Mouse (Mus musculus) limb, embryonic 12.5 days (tissue): Measurements from ENCODE around the gene Tmem199. TPM values are rescaled to one million over a fixed set of nuclear protein-coding genes. Genes with fewer than 3 reads are reported as not detected.

ENCODE experiments used
- ATAC-seq: fragments of 200-750 bp; cut with Nextera tagmentation; 2 replicates; pipeline ENCODE4 v1.8.0; 2017; ENCODE audit warnings: low read depth, moderate TSS enrichment; ENCODE audit not compliant: insufficient number of reproducible peaks, insufficient read depth, low FRiP score, low TSS enrichment
- H3K27ac ChIP-seq: fragments of 300-500 bp; sonication (generic); 2 replicates; pipeline ENCODE4 v1.5.1; 2016; ENCODE audit warnings: mild to moderate bottlenecking, moderate library complexity
- H3K27me3 ChIP-seq: fragments of 300-500 bp; sonication (generic); 2 replicates; pipeline ENCODE4 v1.6.1; 2016; ENCODE audit warnings: mild to moderate bottlenecking, moderate library complexity
- H3K36me3 ChIP-seq: fragments of 300-500 bp; sonication (generic); 2 replicates; pipeline ENCODE4 v1.6.1; 2016; ENCODE audit warnings: mild to moderate bottlenecking, moderate library complexity
- H3K4me1 ChIP-seq: fragments of 300-500 bp; sonication (generic); replicated peaks from 2 replicates; pipeline ENCODE4 v1.6.1; 2016
- H3K4me2 ChIP-seq: fragments of 300-500 bp; sonication (generic); 2 replicates; pipeline ENCODE4 v1.6.1; 2016; ENCODE audit warnings: mild to moderate bottlenecking, moderate library complexity
- H3K4me3 ChIP-seq: fragments of 300-500 bp; sonication (generic); replicated peaks from 2 replicates; pipeline ENCODE4 v1.5.1; 2016; ENCODE audit warnings: mild to moderate bottlenecking
- H3K9ac ChIP-seq: fragments of 300-500 bp; sonication (generic); replicated peaks from 2 replicates; pipeline ENCODE4 v1.6.1; 2016; ENCODE audit warnings: mild to moderate bottlenecking, moderate library complexity
- H3K9me3 ChIP-seq: fragments of 300-500 bp; sonication (generic); 2 replicates; pipeline ENCODE4 v1.6.1; 2016; ENCODE audit warnings: mild to moderate bottlenecking, moderate library complexity
- WGBS: fragments of 180-500 bp; shearing (Covaris S2); methylation state at CpG from one replicate; pipeline ENCODE4 v1.1.7; 2016; 5-methylcytosine and 5-hydroxymethylcytosine counted together
- polyA plus RNA-seq: library from polyadenylated mRNA; unstranded; fragments of >200 nt; fragmentation: Nextera tagmentation; extraction: Ambion mirVana; gene quantifications from 2 replicates; pipeline ENCODE4 v1.2.1, GENCODE M21; 2016

The Tmem199 gene
- polyA plus RNA-seq, 1 experiment from 2014 or later: 56.1 TPM

- no peak overlapping the region for H3K4me3 ChIP-seq
- 91% methylated on average over 10 of the region's 10 CpGs for WGBS
- peaks cover 4% of the 10 kb centered on the region for H3K4me1 ChIP-seq
- ATAC-seq: no peak
- H3K9ac ChIP-seq: no peak overlapping the region
- peaks cover 13% of the 10 kb centered on the region; the same call in 1 of the 2 replicates for H3K36me3 ChIP-seq
- H3K27ac ChIP-seq: no peak overlapping the region
- no peak overlapping the region for H3K4me2 ChIP-seq
- no peaks in the 10 kb centered on the region for H3K9me3 ChIP-seq
- H3K27me3 ChIP-seq: no peaks in the 10 kb centered on the region
Measured at GRCm38 (mm10) chr11:78471326-78472103, 40.5 kb downstream of the Tmem199 start.

- no peak overlapping the region for H3K4me3 ChIP-seq
- no peaks in the 10 kb centered on the region for H3K27me3 ChIP-seq
- H3K9ac ChIP-seq: no peak overlapping the region
- peaks cover 27% of the 10 kb centered on the region for H3K4me1 ChIP-seq
- WGBS: 42% methylated on average over 3 of the region's 3 CpGs
- no peak overlapping the region for H3K27ac ChIP-seq
- ATAC-seq: no peak
- H3K4me2 ChIP-seq: no peak overlapping the region
- peaks cover 13% of the 10 kb centered on the region; the same call in 1 of the 2 replicates for H3K36me3 ChIP-seq
- H3K9me3 ChIP-seq: no peaks in the 10 kb centered on the region
Measured at GRCm38 (mm10) chr11:78467932-78468331, 44.0 kb downstream of the Tmem199 start.

GRCm38 (mm10) chr11:78467515-78467914, 44.5 kb downstream of the Tmem199 start:
- Histone ChIP-seq H3K36me3 (peaks cover 13% of the 10 kb centered on the region; the same call in 1 of the 2 replicates), H3K4me2 (no peak overlapping the region), H3K4me1 (peaks cover 27% of the 10 kb centered on the region), H3K9me3 (no peaks in the 10 kb centered on the region), H3K4me3 (no peak overlapping the region), H3K27ac (no peak overlapping the region), H3K27me3 (no peaks in the 10 kb centered on the region), H3K9ac (no peak overlapping the region)
- no peak for ATAC-seq
- WGBS: 83% methylated on average over 7 of the region's 7 CpGs

- Histone ChIP-seq H3K9ac (peak overlapping the region; percentile 75), H3K4me1 (peaks cover 27% of the 10 kb centered on the region), H3K4me2 (peak overlapping the region; percentile 66), H3K27ac (peak overlapping the region; percentile 96), H3K36me3 (peaks cover 6% of the 10 kb centered on the region; the same call in 1 of the 2 replicates), H3K27me3 (no peaks in the 10 kb centered on the region), H3K9me3 (no peaks in the 10 kb centered on the region), H3K4me3 (peak overlapping the region; percentile 68)
- 74% methylated on average over 23 of the region's 23 CpGs for WGBS
- ATAC-seq: peak; percentile 9; the same call in 1 of the 2 replicates
Measured at GRCm38 (mm10) chr11:78466242-78466912, 45.6 kb downstream of the Tmem199 start.

GRCm38 (mm10) chr11:78465568-78466180, 46.3 kb downstream of the Tmem199 start, which contains the start of gene Slc46a1:
TSS of gene Slc46a1 (plus strand) at chr11:78465697.
- Histone ChIP-seq H3K27me3 (no peaks in the 10 kb centered on the region), H3K36me3 (no peaks in the 10 kb centered on the region), H3K9ac (peak within 1 kb of the TSS; percentile 75), H3K27ac (peak within 1 kb of the TSS; percentile 96), H3K4me2 (peak within 1 kb of the TSS; percentile 66), H3K9me3 (no peaks in the 10 kb centered on the region), H3K4me3 (peak within 1 kb of the TSS; percentile 68), H3K4me1 (peaks cover 27% of the 10 kb centered on the region)
- under 1% methylated on average over 41 of the region's 41 CpGs for whole genome bisulfite sequencing
- peak; percentile 93 for ATAC-seq

- Histone ChIP-seq H3K9ac (peak overlapping the region; percentile 75), H3K4me1 (peaks cover 27% of the 10 kb centered on the region), H3K27me3 (no peaks in the 10 kb centered on the region), H3K27ac (peak overlapping the region; percentile 96; the same call in 1 of the 2 replicates), H3K4me3 (peak overlapping the region; percentile 68), H3K36me3 (no peaks in the 10 kb centered on the region), H3K9me3 (no peaks in the 10 kb centered on the region), H3K4me2 (peak overlapping the region; percentile 66)
- 37% methylated on average over 9 of the region's 9 CpGs for WGBS
- ATAC-seq: no peak
Measured at GRCm38 (mm10) chr11:78465116-78465515, 46.9 kb downstream of the Tmem199 start.

- no peak overlapping the region for H3K4me3 ChIP-seq
- no peak overlapping the region for H3K9ac ChIP-seq
- no peak overlapping the region for H3K4me2 ChIP-seq
- H3K4me1 ChIP-seq: peaks cover 27% of the 10 kb centered on the region
- H3K36me3 ChIP-seq: no peaks in the 10 kb centered on the region
- H3K27me3 ChIP-seq: no peaks in the 10 kb centered on the region
- no peaks in the 10 kb centered on the region for H3K9me3 ChIP-seq
- ATAC-seq: no peak
- no peak overlapping the region for H3K27ac ChIP-seq
- 58% methylated on average over 13 of the region's 13 CpGs for WGBS
Measured at GRCm38 (mm10) chr11:78463286-78464036, 48.5 kb downstream of the Tmem199 start.

- Histone ChIP-seq H3K9me3 (no peaks in the 10 kb centered on the region), H3K36me3 (no peaks in the 10 kb centered on the region), H3K4me3 (no peak overlapping the region), H3K27me3 (no peaks in the 10 kb centered on the region), H3K4me1 (peaks cover 27% of the 10 kb centered on the region), H3K4me2 (no peak overlapping the region), H3K27ac (no peak overlapping the region), H3K9ac (no peak overlapping the region)
- 72% methylated on average over 5 of the region's 5 CpGs for WGBS
- ATAC-seq: no peak
Measured at GRCm38 (mm10) chr11:78462669-78463068, 49.3 kb downstream of the Tmem199 start.

- ATAC-seq: no peak
- H3K4me1 ChIP-seq: peaks cover 27% of the 10 kb centered on the region
- no peak overlapping the region for H3K27ac ChIP-seq
- no peak overlapping the region for H3K9ac ChIP-seq
- H3K4me2 ChIP-seq: no peak overlapping the region
- no peaks in the 10 kb centered on the region for H3K36me3 ChIP-seq
- H3K27me3 ChIP-seq: no peaks in the 10 kb centered on the region
- 75% methylated on average over 1 of the region's 1 CpGs for WGBS
- no peak overlapping the region for H3K4me3 ChIP-seq
- no peaks in the 10 kb centered on the region for H3K9me3 ChIP-seq
Measured at GRCm38 (mm10) chr11:78461894-78462293, 50.1 kb downstream of the Tmem199 start.

- 81% methylated on average over 17 of the region's 17 CpGs for WGBS
- Histone ChIP-seq H3K9ac (no peak overlapping the region), H3K36me3 (no peaks in the 10 kb centered on the region), H3K27ac (no peak overlapping the region), H3K9me3 (no peaks in the 10 kb centered on the region), H3K27me3 (no peaks in the 10 kb centered on the region), H3K4me3 (no peak overlapping the region), H3K4me2 (no peak overlapping the region), H3K4me1 (0 out of 2 replicates have a peak, but pooled peaks cover 5% of the 10 kb centered on the region)
- no peak for ATAC-seq
Measured at GRCm38 (mm10) chr11:78458740-78459139, 53.2 kb downstream of the Tmem199 start.
